Mouse (Mus musculus): ENCODE measurements around the gene 1700020A23Rik. TPM values are rescaled to one million over a fixed set of nuclear protein-coding genes. Genes with fewer than 3 reads are reported as not detected.

1700020A23Rik gene
- polyA plus RNA-seq, 1 experiment from 2014 or later: not detected

GRCm38 (mm10) chr2:130388796-130389195 is 16.3 kb upstream of the 1700020A23Rik start:
- Histone ChIP-seq H3K27ac (no peak overlapping the region), H3K4me2 (no peak overlapping the region), H3K27me3 (no peaks in the 10 kb centered on the region), H3K4me1 (replicated peaks) (no peaks in the 10 kb centered on the region), H3K9me3 (0 out of 2 replicates have a peak, but pooled peaks cover 4% of the 10 kb centered on the region), H3K36me3 (peaks cover 41% of the 10 kb centered on the region), H3K9ac (replicated peaks) (no peak overlapping the region), H3K4me3 (replicated peaks) (no peak overlapping the region)
- ATAC-seq (ENCODE audit: insufficient number of reproducible peaks, insufficient read depth, low FRiP score, low TSS enrichment, low read depth): no peak
- 83% methylated on average over 2 of the region's 2 CpGs for WGBS

GRCm38 (mm10) chr2:130390993-130391625 is 13.9 kb upstream of the 1700020A23Rik start:
- H3K4me1 ChIP-seq (replicated peaks): peaks cover 1% of the 10 kb centered on the region
- H3K4me3 ChIP-seq (replicated peaks): no peak overlapping the region
- 84% methylated on average over 11 of the region's 11 CpGs for WGBS
- H3K9ac ChIP-seq (replicated peaks): no peak overlapping the region
- no peaks in the 10 kb centered on the region for H3K27me3 ChIP-seq
- no peaks in the 10 kb centered on the region for H3K9me3 ChIP-seq
- no peak overlapping the region for H3K4me2 ChIP-seq
- no peak for ATAC-seq (ENCODE audit: insufficient number of reproducible peaks, insufficient read depth, low FRiP score, low TSS enrichment, low read depth)
- peaks cover 64% of the 10 kb centered on the region for H3K36me3 ChIP-seq
- no peak overlapping the region for H3K27ac ChIP-seq

GRCm38 (mm10) chr2:130392836-130393235 is 12.2 kb upstream of the 1700020A23Rik start:
- peaks cover 13% of the 10 kb centered on the region for H3K4me1 ChIP-seq (replicated peaks)
- H3K36me3 ChIP-seq: peaks cover 65% of the 10 kb centered on the region
- H3K27me3 ChIP-seq: no peaks in the 10 kb centered on the region
- H3K27ac ChIP-seq: no peak overlapping the region
- H3K9me3 ChIP-seq: no peaks in the 10 kb centered on the region
- WGBS: 88% methylated on average over 3 of the region's 3 CpGs
- no peak overlapping the region for H3K4me2 ChIP-seq
- no peak for ATAC-seq (ENCODE audit: insufficient number of reproducible peaks, insufficient read depth, low FRiP score, low TSS enrichment, low read depth)
- no peak overlapping the region for H3K9ac ChIP-seq (replicated peaks)
- H3K4me3 ChIP-seq (replicated peaks): no peak overlapping the region

GRCm38 (mm10) chr2:130395696-130396095 is 9.4 kb upstream of the 1700020A23Rik start:
- Histone ChIP-seq H3K4me3 (replicated peaks) (0 out of 2 replicates have a peak overlapping the region, but pooled peaks have one; percentile 72), H3K4me1 (replicated peaks) (peaks cover 22% of the 10 kb centered on the region), H3K36me3 (peaks cover 53% of the 10 kb centered on the region), H3K9me3 (no peaks in the 10 kb centered on the region), H3K9ac (replicated peaks) (no peak overlapping the region), H3K27me3 (no peaks in the 10 kb centered on the region), H3K4me2 (0 out of 2 replicates have a peak overlapping the region, but pooled peaks have one; percentile 82), H3K27ac (no peak overlapping the region)
- no peak for ATAC-seq (ENCODE audit: insufficient number of reproducible peaks, insufficient read depth, low FRiP score, low TSS enrichment, low read depth)
- 90% methylated on average over 11 of the region's 11 CpGs for WGBS

GRCm38 (mm10) chr2:130397186-130397985 is 7.7 kb upstream of the 1700020A23Rik start, which contains the start of gene Cpxm1:
TSS of gene Cpxm1 (minus strand) at chr2:130397574.
- Histone ChIP-seq H3K27me3 (no peaks in the 10 kb centered on the region), H3K36me3 (peaks cover 38% of the 10 kb centered on the region), H3K9ac (replicated peaks) (peak within 1 kb of the TSS; percentile 91), H3K4me3 (replicated peaks) (peak within 1 kb of the TSS; percentile 72), H3K9me3 (no peaks in the 10 kb centered on the region), H3K4me1 (replicated peaks) (peaks cover 27% of the 10 kb centered on the region), H3K4me2 (peak within 1 kb of the TSS; percentile 82), H3K27ac (peak within 1 kb of the TSS; percentile 89)
- WGBS: under 1% methylated on average over 49 of the region's 53 CpGs
- peak; percentile 91 for ATAC-seq (ENCODE audit: insufficient number of reproducible peaks, insufficient read depth, low FRiP score, low TSS enrichment, low read depth)

GRCm38 (mm10) chr2:130398091-130398490 is 7.0 kb upstream of the 1700020A23Rik start:
- Histone ChIP-seq H3K4me3 (replicated peaks) (peak overlapping the region; percentile 72), H3K4me2 (peak overlapping the region; percentile 82), H3K36me3 (peaks cover 31% of the 10 kb centered on the region), H3K9me3 (no peaks in the 10 kb centered on the region), H3K4me1 (replicated peaks) (peaks cover 27% of the 10 kb centered on the region), H3K9ac (replicated peaks) (peak overlapping the region; percentile 91), H3K27me3 (no peaks in the 10 kb centered on the region), H3K27ac (peak overlapping the region; percentile 89)
- 12% methylated on average over 14 of the region's 14 CpGs for WGBS
- ATAC-seq (ENCODE audit: insufficient number of reproducible peaks, insufficient read depth, low FRiP score, low TSS enrichment, low read depth): no peak

- Histone ChIP-seq H3K9me3 (no peaks in the 10 kb centered on the region), H3K9ac (replicated peaks) (no peak overlapping the region), H3K4me3 (replicated peaks) (no peak overlapping the region), H3K27me3 (no peaks in the 10 kb centered on the region), H3K4me2 (no peak overlapping the region), H3K4me1 (replicated peaks) (peaks cover 27% of the 10 kb centered on the region), H3K36me3 (peaks cover 12% of the 10 kb centered on the region), H3K27ac (no peak overlapping the region)
- 80% methylated on average over 1 of the region's 1 CpGs for WGBS
- no peak for ATAC-seq (ENCODE audit: insufficient number of reproducible peaks, insufficient read depth, low FRiP score, low TSS enrichment, low read depth)
These were observed 5.0 kb upstream of the 1700020A23Rik start for GRCm38 (mm10) chr2:130400046-130400445.

GRCm38 (mm10) chr2:130401891-130402290 is 3.2 kb upstream of the 1700020A23Rik start:
- Histone ChIP-seq H3K9me3 (no peaks in the 10 kb centered on the region), H3K36me3 (no peaks in the 10 kb centered on the region), H3K4me2 (no peak overlapping the region), H3K4me1 (replicated peaks) (peaks cover 19% of the 10 kb centered on the region), H3K9ac (replicated peaks) (no peak overlapping the region), H3K27me3 (peaks cover 3% of the 10 kb centered on the region; the same call in 1 of the 2 replicates), H3K4me3 (replicated peaks) (no peak overlapping the region), H3K27ac (no peak overlapping the region)
- WGBS: 86% methylated on average over 4 of the region's 4 CpGs
- no peak for ATAC-seq (ENCODE audit: insufficient number of reproducible peaks, insufficient read depth, low FRiP score, low TSS enrichment, low read depth)

GRCm38 (mm10) chr2:130406178-130406577 is 1.1 kb downstream of the 1700020A23Rik start, which contains the start of gene Tmem239:
TSS of gene Tmem239 (plus strand) at chr2:130406478.
- WGBS: 74% methylated on average over 2 of the region's 2 CpGs
- Histone ChIP-seq H3K27me3 (peaks cover 3% of the 10 kb centered on the region; the same call in 1 of the 2 replicates), H3K27ac (no peak within 1 kb of the TSS), H3K9me3 (no peaks in the 10 kb centered on the region), H3K4me1 (replicated peaks) (peaks cover 22% of the 10 kb centered on the region), H3K36me3 (no peaks in the 10 kb centered on the region), H3K4me3 (replicated peaks) (no peak within 1 kb of the TSS), H3K4me2 (no peak within 1 kb of the TSS), H3K9ac (replicated peaks) (no peak within 1 kb of the TSS)
- ATAC-seq (ENCODE audit: insufficient number of reproducible peaks, insufficient read depth, low FRiP score, low TSS enrichment, low read depth): no peak

- 11% methylated on average over 6 of the region's 6 CpGs for WGBS
- peak; percentile 13; the same call in 1 of the 2 replicates for ATAC-seq (ENCODE audit: insufficient number of reproducible peaks, insufficient read depth, low FRiP score, low TSS enrichment, low read depth)
- Histone ChIP-seq H3K9me3 (no peaks in the 10 kb centered on the region), H3K27me3 (peaks cover 3% of the 10 kb centered on the region; the same call in 1 of the 2 replicates), H3K36me3 (no peaks in the 10 kb centered on the region), H3K4me3 (replicated peaks) (no peak overlapping the region), H3K27ac (peak overlapping the region; percentile 67; the same call in 1 of the 2 replicates), H3K9ac (replicated peaks) (no peak overlapping the region), H3K4me1 (replicated peaks) (peaks cover 24% of the 10 kb centered on the region), H3K4me2 (no peak overlapping the region; the same call in 1 of the 2 replicates)
These were observed 3.1 kb downstream of the 1700020A23Rik start for GRCm38 (mm10) chr2:130408194-130408593.

Data from limb, embryonic 12.5 days (tissue).